Mouse (Mus musculus) R1 (cell line): ENCODE results near the gene Amer2.
A peak's percentile ranks its signal among the peaks of the same experiment; 100 is the strongest.

Source experiments
- DNase-seq: peaks from one replicate; pipeline ENCODE4 v3.0.0-alpha.2; 2018; ENCODE audit warnings: low read depth, low spot score

Amer2 gene

GRCm38 (mm10) chr14:60386591-60387501 is 13.8 kb downstream of the Amer2 start:
- DNase-seq = no peak

- no peak for DNase-seq
These were observed 15.3 kb downstream of the Amer2 start for GRCm38 (mm10) chr14:60388332-60388731.

GRCm38 (mm10) chr14:60392202-60392601 is 19.1 kb downstream of the Amer2 start:
- no peak for DNase-seq

GRCm38 (mm10) chr14:60397321-60397720 is 24.3 kb downstream of the Amer2 start:
- DNase-seq = no peak

- DNase-seq = peak; percentile 40
These were observed 25.8 kb downstream of the Amer2 start for GRCm38 (mm10) chr14:60398861-60399260.

GRCm38 (mm10) chr14:60403228-60403627 is 30.2 kb downstream of the Amer2 start:
- no peak for DNase-seq

- DNase-seq = no peak
These were observed 32.8 kb downstream of the Amer2 start for GRCm38 (mm10) chr14:60405829-60406228.

GRCm38 (mm10) chr14:60406543-60406942 is 33.5 kb downstream of the Amer2 start:
- no peak for DNase-seq

- DNase-seq = no peak
These were observed 34.3 kb downstream of the Amer2 start for GRCm38 (mm10) chr14:60407319-60407718.

- no peak for DNase-seq
These were observed 36.8 kb downstream of the Amer2 start for GRCm38 (mm10) chr14:60409702-60410491.

GRCm38 (mm10) chr14:60411229-60411628 is 38.2 kb downstream of the Amer2 start:
- no peak for DNase-seq

- DNase-seq = no peak
These were observed 41.6 kb downstream of the Amer2 start for GRCm38 (mm10) chr14:60414691-60415090.

GRCm38 (mm10) chr14:60417924-60418323 is 44.9 kb downstream of the Amer2 start:
- DNase-seq = no peak

GRCm38 (mm10) chr14:60422920-60423319 is 49.9 kb downstream of the Amer2 start:
- no peak for DNase-seq

- DNase-seq = no peak
These were observed 51.1 kb downstream of the Amer2 start for GRCm38 (mm10) chr14:60424174-60424573.

GRCm38 (mm10) chr14:60425553-60425952 is 52.5 kb downstream of the Amer2 start:
- DNase-seq = no peak

- no peak for DNase-seq
These were observed 54.8 kb downstream of the Amer2 start for GRCm38 (mm10) chr14:60427896-60428295.

- DNase-seq = no peak
These were observed 56.5 kb downstream of the Amer2 start for GRCm38 (mm10) chr14:60429513-60429912.

- peak; percentile 4 for DNase-seq
These were observed 58.5 kb downstream of the Amer2 start for GRCm38 (mm10) chr14:60431515-60431914.

- no peak for DNase-seq
These were observed 59.1 kb downstream of the Amer2 start for GRCm38 (mm10) chr14:60432136-60432535.

- DNase-seq = no peak
These were observed 62.5 kb downstream of the Amer2 start for GRCm38 (mm10) chr14:60435515-60435914.

GRCm38 (mm10) chr14:60436364-60436763 is 63.3 kb downstream of the Amer2 start:
- DNase-seq = no peak
